Mouse (Mus musculus): ENCODE measurements around the gene Tjap1. TPM values are rescaled to one million over a fixed set of nuclear protein-coding genes. Genes with fewer than 3 reads are reported as not detected.

Tjap1 gene
- polyA plus RNA-seq, 1 experiment: 98.7 TPM

DNA sequence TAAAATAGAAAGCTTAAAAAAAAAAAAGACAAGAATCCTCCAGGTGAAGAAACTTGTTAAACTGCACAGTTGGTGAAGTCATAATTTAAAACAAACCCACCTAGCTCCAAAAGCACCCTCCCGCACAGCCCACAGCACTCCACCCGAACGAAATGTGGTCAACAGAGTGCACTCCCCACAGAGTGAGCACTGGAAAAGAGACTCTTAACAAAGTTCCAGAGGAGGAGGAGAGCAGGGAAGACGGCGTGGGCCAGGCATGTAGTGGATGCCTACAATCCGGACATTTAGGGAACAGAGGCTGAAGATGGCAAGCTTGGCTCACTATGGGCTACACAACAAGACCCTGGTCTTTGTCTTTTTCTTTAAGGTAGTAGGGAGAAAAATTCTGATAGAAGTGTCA, 7.8 kb downstream of the Tjap1 start:
- no peak for DNase-seq
- Histone ChIP-seq H3K27ac (ENCODE audit: control insufficient read depth, insufficient read depth, low read length) (no peak overlapping the region), H3K36me3 (ENCODE audit: control insufficient read depth, insufficient read depth, low read length) (peaks cover 12% of the 10 kb centered on the region; the same call in 1 of the 2 replicates), H3K4me1 (replicated peaks; ENCODE audit: control insufficient read depth, insufficient read depth, low read length) (no peaks in the 10 kb centered on the region), H3K4me3 (ENCODE audit: control insufficient read depth, insufficient read depth, low read length) (no peak overlapping the region), H3K27me3 (ENCODE audit: control insufficient read depth, insufficient read depth, low read length) (no peaks in the 10 kb centered on the region)
- no peak for TF ChIP-seq POLR2A (IDR thresholded peaks at IDR 0.05; ENCODE audit: control insufficient read depth, extremely low read depth, insufficient read depth, low read length, poor library complexity)
- WGBS: 96% methylated on average over 6 of the region's 6 CpGs

GRCm38 (mm10) chr17:46274465-46274864, 8.4 kb downstream of the Tjap1 start:
- no peak overlapping the region for H3K27ac ChIP-seq (ENCODE audit: control insufficient read depth, insufficient read depth, low read length)
- H3K4me1 ChIP-seq (replicated peaks; ENCODE audit: control insufficient read depth, insufficient read depth, low read length): no peaks in the 10 kb centered on the region
- peaks cover 12% of the 10 kb centered on the region; the same call in 1 of the 2 replicates for H3K36me3 ChIP-seq (ENCODE audit: control insufficient read depth, insufficient read depth, low read length)
- WGBS: 90% methylated on average over 6 of the region's 6 CpGs
- no peaks in the 10 kb centered on the region for H3K27me3 ChIP-seq (ENCODE audit: control insufficient read depth, insufficient read depth, low read length)
- H3K4me3 ChIP-seq (ENCODE audit: control insufficient read depth, insufficient read depth, low read length): no peak overlapping the region
- no peak for TF ChIP-seq CTCF (IDR thresholded peaks at IDR 0.05; ENCODE audit: borderline replicate concordance, control insufficient read depth, extremely low read depth, insufficient read depth, low read length, poor library complexity)
- TF ChIP-seq POLR2A (IDR thresholded peaks at IDR 0.05; ENCODE audit: control insufficient read depth, extremely low read depth, insufficient read depth, low read length, poor library complexity): no peak
- DNase-seq: no peak

DNA sequence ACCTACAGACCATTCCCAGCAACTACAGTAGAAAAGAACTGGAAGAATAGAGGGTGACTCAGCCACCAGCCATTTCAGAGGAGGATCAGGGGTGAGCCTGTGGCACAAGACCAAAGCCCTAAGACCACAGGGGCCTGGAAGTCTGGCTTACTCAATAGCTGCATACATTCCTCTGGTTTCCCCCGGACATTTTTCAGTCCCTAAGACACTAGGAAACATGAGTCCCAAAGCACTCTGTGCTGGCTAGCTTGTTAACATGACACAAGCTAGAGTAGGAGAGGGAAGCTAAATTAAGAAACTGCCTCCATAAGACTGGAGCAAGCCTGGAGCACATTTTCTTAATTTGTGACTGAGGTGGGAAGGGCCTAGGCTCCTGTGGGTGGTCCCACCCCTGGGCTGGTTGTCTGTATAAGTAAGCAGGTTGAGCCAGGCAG, 9.0 kb downstream of the Tjap1 start:
- TF ChIP-seq POLR2A (IDR thresholded peaks at IDR 0.05; ENCODE audit: control insufficient read depth, extremely low read depth, insufficient read depth, low read length, poor library complexity) (no peak), CTCF (IDR thresholded peaks at IDR 0.05; ENCODE audit: borderline replicate concordance, control insufficient read depth, extremely low read depth, insufficient read depth, low read length, poor library complexity) (no peak)
- no peaks in the 10 kb centered on the region for H3K27me3 ChIP-seq (ENCODE audit: control insufficient read depth, insufficient read depth, low read length)
- DNase-seq: no peak
- H3K4me1 ChIP-seq (replicated peaks; ENCODE audit: control insufficient read depth, insufficient read depth, low read length): no peaks in the 10 kb centered on the region
- no peak overlapping the region for H3K27ac ChIP-seq (ENCODE audit: control insufficient read depth, insufficient read depth, low read length)
- 97% methylated on average over 1 of the region's 1 CpGs for WGBS
- H3K4me3 ChIP-seq (ENCODE audit: control insufficient read depth, insufficient read depth, low read length): no peak overlapping the region
- H3K36me3 ChIP-seq (ENCODE audit: control insufficient read depth, insufficient read depth, low read length): peaks cover 8% of the 10 kb centered on the region; the same call in 1 of the 2 replicates

DNA sequence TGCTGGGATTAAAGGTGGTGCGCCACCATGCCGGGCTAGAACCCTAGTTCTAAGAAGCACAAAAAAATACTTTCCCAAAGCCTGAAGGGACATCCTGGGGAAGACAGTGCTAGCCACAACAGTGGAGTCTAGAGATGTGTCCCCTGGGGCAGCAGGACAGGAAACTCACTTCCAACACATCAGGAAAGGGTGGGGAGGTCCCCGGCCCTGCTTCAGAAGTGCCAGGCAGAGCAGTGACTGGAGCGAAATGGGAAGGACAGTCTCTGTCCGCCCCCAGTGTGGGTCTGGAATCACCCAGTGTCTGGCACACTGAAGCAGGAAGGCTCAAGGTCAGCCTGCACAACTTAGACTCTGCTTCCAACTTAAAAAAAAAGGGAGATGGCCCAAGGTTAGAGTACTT, 10.2 kb downstream of the Tjap1 start:
- H3K27me3 ChIP-seq (ENCODE audit: control insufficient read depth, insufficient read depth, low read length): no peaks in the 10 kb centered on the region
- TF ChIP-seq CTCF (IDR thresholded peaks at IDR 0.05; ENCODE audit: borderline replicate concordance, control insufficient read depth, extremely low read depth, insufficient read depth, low read length, poor library complexity) (no peak), POLR2A (IDR thresholded peaks at IDR 0.05; ENCODE audit: control insufficient read depth, extremely low read depth, insufficient read depth, low read length, poor library complexity) (no peak)
- no peaks in the 10 kb centered on the region for H3K4me1 ChIP-seq (replicated peaks; ENCODE audit: control insufficient read depth, insufficient read depth, low read length)
- no peak overlapping the region for H3K27ac ChIP-seq (ENCODE audit: control insufficient read depth, insufficient read depth, low read length)
- 96% methylated on average over 5 of the region's 5 CpGs for WGBS
- no peak for DNase-seq
- no peak overlapping the region for H3K4me3 ChIP-seq (ENCODE audit: control insufficient read depth, insufficient read depth, low read length)
- peaks cover 5% of the 10 kb centered on the region; the same call in 1 of the 2 replicates for H3K36me3 ChIP-seq (ENCODE audit: control insufficient read depth, insufficient read depth, low read length)

DNA sequence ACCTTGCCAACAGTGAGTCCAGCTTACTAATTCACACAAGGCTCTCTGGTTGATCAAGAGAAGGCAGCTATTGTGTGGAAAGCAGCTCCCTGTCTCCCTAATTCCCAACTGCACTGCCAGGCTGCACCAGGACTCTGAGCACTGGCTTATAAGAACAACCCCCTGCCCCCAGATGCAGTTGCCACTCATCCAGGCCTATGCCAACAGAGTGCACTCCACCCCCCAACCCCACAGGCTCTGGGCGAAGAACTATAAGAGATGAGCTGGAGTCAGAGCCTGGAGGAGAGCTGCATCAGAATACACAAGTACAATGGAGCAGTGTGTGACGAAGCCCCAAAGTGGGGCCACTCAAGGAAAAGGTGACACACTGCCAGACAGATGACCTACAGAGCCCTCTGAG, 10.8 kb downstream of the Tjap1 start:
- Histone ChIP-seq H3K27me3 (ENCODE audit: control insufficient read depth, insufficient read depth, low read length) (no peaks in the 10 kb centered on the region), H3K4me1 (replicated peaks; ENCODE audit: control insufficient read depth, insufficient read depth, low read length) (no peaks in the 10 kb centered on the region), H3K36me3 (ENCODE audit: control insufficient read depth, insufficient read depth, low read length) (peaks cover 5% of the 10 kb centered on the region; the same call in 1 of the 2 replicates), H3K4me3 (ENCODE audit: control insufficient read depth, insufficient read depth, low read length) (no peak overlapping the region), H3K27ac (ENCODE audit: control insufficient read depth, insufficient read depth, low read length) (no peak overlapping the region)
- TF ChIP-seq POLR2A (IDR thresholded peaks at IDR 0.05; ENCODE audit: control insufficient read depth, extremely low read depth, insufficient read depth, low read length, poor library complexity) (no peak), CTCF (IDR thresholded peaks at IDR 0.05; ENCODE audit: borderline replicate concordance, control insufficient read depth, extremely low read depth, insufficient read depth, low read length, poor library complexity) (no peak)
- DNase-seq: no peak
- WGBS: 97% methylated on average over 2 of the region's 2 CpGs

DNA sequence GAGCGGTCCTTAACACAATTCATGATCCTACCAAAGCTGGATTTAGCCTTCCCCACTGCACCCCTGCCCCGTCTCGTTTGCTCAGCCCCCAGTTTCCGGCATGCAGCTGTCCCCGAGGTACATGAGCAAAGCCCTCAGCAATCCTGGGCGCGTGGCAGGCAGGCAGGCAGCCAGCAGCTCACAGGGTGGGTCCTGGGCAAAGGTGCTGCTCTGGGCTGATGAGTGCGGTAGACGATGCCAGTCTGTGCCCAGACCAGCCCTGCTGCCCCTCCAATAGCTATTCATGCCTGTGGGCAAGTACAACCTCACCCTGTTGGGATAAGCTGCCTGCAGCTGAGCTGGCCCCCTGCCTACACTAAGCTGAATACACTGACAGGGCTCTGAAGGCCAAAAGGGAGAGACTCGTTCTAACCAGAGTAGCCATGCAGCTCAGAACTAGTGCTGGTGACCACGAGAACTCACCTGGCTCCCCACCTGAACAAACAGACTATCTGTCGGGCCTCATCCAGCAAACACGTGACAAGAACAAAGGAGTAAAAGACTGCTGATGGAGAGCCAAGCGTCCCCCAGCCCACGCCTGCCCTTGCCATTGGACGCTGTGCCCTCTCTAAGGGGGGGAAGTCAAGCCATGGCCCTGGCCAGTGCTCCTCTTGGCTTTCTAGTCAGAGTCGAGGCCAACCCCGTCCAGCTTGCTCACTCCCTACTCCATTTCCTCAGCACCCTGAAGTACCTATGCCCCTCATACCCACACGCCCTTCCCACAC, 12.9 kb downstream of the Tjap1 start:
- no peak overlapping the region for H3K4me3 ChIP-seq (ENCODE audit: control insufficient read depth, insufficient read depth, low read length)
- H3K4me1 ChIP-seq (replicated peaks; ENCODE audit: control insufficient read depth, insufficient read depth, low read length): no peaks in the 10 kb centered on the region
- H3K27ac ChIP-seq (ENCODE audit: control insufficient read depth, insufficient read depth, low read length): no peak overlapping the region
- no peaks in the 10 kb centered on the region for H3K27me3 ChIP-seq (ENCODE audit: control insufficient read depth, insufficient read depth, low read length)
- WGBS: 93% methylated on average over 19 of the region's 19 CpGs
- DNase-seq: no peak
- TF ChIP-seq CTCF (IDR thresholded peaks at IDR 0.05; ENCODE audit: borderline replicate concordance, control insufficient read depth, extremely low read depth, insufficient read depth, low read length, poor library complexity) (no peak), POLR2A (IDR thresholded peaks at IDR 0.05; ENCODE audit: control insufficient read depth, extremely low read depth, insufficient read depth, low read length, poor library complexity) (no peak)
- peaks cover 5% of the 10 kb centered on the region; the same call in 1 of the 2 replicates for H3K36me3 ChIP-seq (ENCODE audit: control insufficient read depth, insufficient read depth, low read length)

Data from thymus, adult 2 months (tissue).